Mouse (Mus musculus) liver, embryonic 16.5 days (tissue): Measurements from ENCODE around the gene Lrg1. TPM values are rescaled to one million over a fixed set of nuclear protein-coding genes. Genes with fewer than 3 reads are reported as not detected.

Experiments
- ATAC-seq: fragments of 200-750 bp; cut with Nextera tagmentation; 2 replicates; pipeline ENCODE4 v1.8.0; 2017; ENCODE audit warnings: low read depth, mild to moderate bottlenecking, moderate number of reproducible peaks, moderate library complexity
- H3K27ac ChIP-seq: fragments of 300-500 bp; sonication (generic); 2 replicates; pipeline ENCODE4 v1.5.1; 2014; ENCODE audit warnings: mild to moderate bottlenecking, low read length
- H3K27me3 ChIP-seq: fragments of 300-500 bp; sonication (generic); 2 replicates; pipeline ENCODE4 v1.6.1; 2014; ENCODE audit warnings: low read depth, low read length, mixed read lengths; ENCODE audit not compliant: control insufficient read depth, insufficient read depth
- H3K36me3 ChIP-seq: fragments of 300-500 bp; sonication (generic); 2 replicates; pipeline ENCODE4 v1.6.1; 2014; ENCODE audit warnings: mild to moderate bottlenecking; ENCODE audit not compliant: control insufficient read depth, insufficient read depth
- H3K4me1 ChIP-seq: fragments of 300-500 bp; sonication (generic); 2 replicates; pipeline ENCODE4 v1.6.1; 2014; ENCODE audit warnings: low read depth, low read length, mixed read lengths; ENCODE audit not compliant: control insufficient read depth
- H3K4me2 ChIP-seq: fragments of 300-500 bp; sonication (generic); 2 replicates; pipeline ENCODE4 v1.6.1; 2014; ENCODE audit warnings: low read depth, low read length, mixed read lengths
- H3K4me3 ChIP-seq: fragments of 300-500 bp; sonication (generic); 2 replicates; pipeline ENCODE4 v1.5.1; 2014; ENCODE audit warnings: low read depth, mild to moderate bottlenecking, low read length
- H3K9ac ChIP-seq: fragments of 300-500 bp; sonication (generic); 2 replicates; pipeline ENCODE4 v1.6.1; 2014; ENCODE audit warnings: low read depth, low read length
- H3K9me3 ChIP-seq: fragments of 300-500 bp; sonication (generic); replicated peaks from 2 replicates; pipeline ENCODE4 v1.6.1; 2016; ENCODE audit warnings: low read length; ENCODE audit not compliant: control insufficient read depth
- WGBS: fragments of 180-500 bp; shearing (Covaris S2); extraction: QIAGEN DNeasy Blood & Tissue Kit; methylation state at CpG from one replicate; pipeline ENCODE4 v1.1.7; 2014; ENCODE audit not compliant: insufficient replicate concordance; 5-methylcytosine and 5-hydroxymethylcytosine counted together
- polyA plus RNA-seq: library from polyadenylated mRNA; unstranded; fragments of >200 nt; fragmentation: Nextera tagmentation; extraction: Ambion mirVana; gene quantifications from 2 replicates; pipeline ENCODE4 v1.2.1, GENCODE M21; 2015

The Lrg1 gene
- polyA plus RNA-seq, 1 experiment from 2014 or later, result 6.2 TPM

- H3K27me3 ChIP-seq, result peaks cover 17% of the 10 kb centered on the region
- WGBS, result 35% methylated on average over 9 of the region's 9 CpGs
- H3K27ac ChIP-seq, result no peak overlapping the region
- H3K4me2 ChIP-seq, result no peak overlapping the region
- H3K4me1 ChIP-seq, result peaks cover 6% of the 10 kb centered on the region
- peak; percentile 76 for ATAC-seq
- H3K9ac ChIP-seq, result no peak overlapping the region
- H3K9me3 ChIP-seq, result no peaks in the 10 kb centered on the region
- H3K4me3 ChIP-seq, result no peak overlapping the region
- no peaks in the 10 kb centered on the region for H3K36me3 ChIP-seq
These were observed 31.8 kb upstream of the Lrg1 start for GRCm38 (mm10) chr17:56153643-56154042.

GRCm38 (mm10) chr17:56149897-56150296, 28.1 kb upstream of the Lrg1 start:
- Histone ChIP-seq H3K9ac (no peak overlapping the region), H3K36me3 (no peaks in the 10 kb centered on the region), H3K27ac (no peak overlapping the region), H3K4me3 (no peak overlapping the region), H3K27me3 (peaks cover 32% of the 10 kb centered on the region), H3K4me2 (no peak overlapping the region), H3K9me3 (no peaks in the 10 kb centered on the region), H3K4me1 (peaks cover 6% of the 10 kb centered on the region)
- ATAC-seq, result no peak
- WGBS, result 20% methylated on average over 2 of the region's 2 CpGs

GRCm38 (mm10) chr17:56148790-56149618, 27.2 kb upstream of the Lrg1 start:
- no peak overlapping the region for H3K27ac ChIP-seq
- H3K9me3 ChIP-seq, result no peaks in the 10 kb centered on the region
- 5% methylated on average over 30 of the region's 30 CpGs for WGBS
- H3K27me3 ChIP-seq, result peaks cover 37% of the 10 kb centered on the region
- H3K4me3 ChIP-seq, result no peak overlapping the region
- no peak for ATAC-seq
- no peak overlapping the region for H3K9ac ChIP-seq
- no peaks in the 10 kb centered on the region for H3K36me3 ChIP-seq
- no peak overlapping the region for H3K4me2 ChIP-seq
- peaks cover 6% of the 10 kb centered on the region for H3K4me1 ChIP-seq

- Histone ChIP-seq H3K4me3 (no peak overlapping the region), H3K9me3 (no peaks in the 10 kb centered on the region), H3K27ac (no peak overlapping the region), H3K4me2 (no peak overlapping the region), H3K9ac (no peak overlapping the region), H3K4me1 (peaks cover 3% of the 10 kb centered on the region; the same call in 1 of the 2 replicates), H3K27me3 (peaks cover 41% of the 10 kb centered on the region), H3K36me3 (no peaks in the 10 kb centered on the region)
- ATAC-seq, result no peak
- WGBS, result 17% methylated on average over 9 of the region's 9 CpGs
These were observed 26.5 kb upstream of the Lrg1 start for GRCm38 (mm10) chr17:56148280-56148679.

- H3K4me2 ChIP-seq, result no peak overlapping the region
- H3K36me3 ChIP-seq, result no peaks in the 10 kb centered on the region
- ATAC-seq, result no peak
- H3K9ac ChIP-seq, result no peak overlapping the region
- peaks cover 42% of the 10 kb centered on the region for H3K27me3 ChIP-seq
- peaks cover 3% of the 10 kb centered on the region; the same call in 1 of the 2 replicates for H3K4me1 ChIP-seq
- H3K4me3 ChIP-seq, result no peak overlapping the region
- H3K9me3 ChIP-seq, result no peaks in the 10 kb centered on the region
- 46% methylated on average over 12 of the region's 12 CpGs for WGBS
- H3K27ac ChIP-seq, result no peak overlapping the region
These were observed 25.6 kb upstream of the Lrg1 start for GRCm38 (mm10) chr17:56147420-56147819.

GRCm38 (mm10) chr17:56146131-56146530, 24.3 kb upstream of the Lrg1 start:
- Histone ChIP-seq H3K27ac (no peak overlapping the region), H3K9ac (no peak overlapping the region), H3K4me2 (no peak overlapping the region), H3K36me3 (no peaks in the 10 kb centered on the region), H3K4me1 (peaks cover 10% of the 10 kb centered on the region; the same call in 1 of the 2 replicates), H3K27me3 (peaks cover 55% of the 10 kb centered on the region), H3K9me3 (no peaks in the 10 kb centered on the region), H3K4me3 (no peak overlapping the region)
- 31% methylated on average over 9 of the region's 9 CpGs for WGBS
- ATAC-seq, result no peak

GRCm38 (mm10) chr17:56144546-56144945, 22.7 kb upstream of the Lrg1 start:
- H3K9ac ChIP-seq, result no peak overlapping the region
- no peaks in the 10 kb centered on the region for H3K9me3 ChIP-seq
- H3K36me3 ChIP-seq, result no peaks in the 10 kb centered on the region
- H3K27ac ChIP-seq, result no peak overlapping the region
- ATAC-seq, result no peak
- no peak overlapping the region for H3K4me2 ChIP-seq
- peaks cover 66% of the 10 kb centered on the region for H3K27me3 ChIP-seq
- H3K4me1 ChIP-seq, result peaks cover 16% of the 10 kb centered on the region
- 62% methylated on average over 9 of the region's 9 CpGs for WGBS
- H3K4me3 ChIP-seq, result no peak overlapping the region

- WGBS, result 3% methylated on average over 47 of the region's 47 CpGs
- Histone ChIP-seq H3K27ac (no peak overlapping the region), H3K9ac (no peak overlapping the region), H3K4me2 (peak overlapping the region; percentile 37), H3K4me3 (peak overlapping the region; percentile 7; the same call in 1 of the 2 replicates), H3K4me1 (peaks cover 15% of the 10 kb centered on the region), H3K36me3 (no peaks in the 10 kb centered on the region), H3K27me3 (peaks cover 49% of the 10 kb centered on the region), H3K9me3 (no peaks in the 10 kb centered on the region)
- no peak for ATAC-seq
These were observed 20.2 kb upstream of the Lrg1 start for GRCm38 (mm10) chr17:56141702-56142605.
